Mouse (Mus musculus): Measurements from ENCODE around the gene Ddx27.

Gene Ddx27

GRCm38 (mm10) chr2:167055386-167055785 is 40.4 kb downstream of the Ddx27 start:
- peak; percentile 18; the same call in 1 of the 2 replicates for TF ChIP-seq GATA4 (IDR thresholded peaks at IDR 0.05; ENCODE audit: insufficient replicate concordance, low read length)

GRCm38 (mm10) chr2:167056210-167056941 is 41.4 kb downstream of the Ddx27 start:
- no peak for TF ChIP-seq GATA4 (IDR thresholded peaks at IDR 0.05; ENCODE audit: insufficient replicate concordance, low read length)

- no peak for TF ChIP-seq GATA4 (IDR thresholded peaks at IDR 0.05; ENCODE audit: insufficient replicate concordance, low read length)
Measured at GRCm38 (mm10) chr2:167056942-167057323, 41.9 kb downstream of the Ddx27 start.

GRCm38 (mm10) chr2:167058201-167058600 is 43.2 kb downstream of the Ddx27 start:
- TF ChIP-seq GATA4 (IDR thresholded peaks at IDR 0.05; ENCODE audit: insufficient replicate concordance, low read length) = peak; percentile 49; the same call in 1 of the 2 replicates

- TF ChIP-seq GATA4 (IDR thresholded peaks at IDR 0.05; ENCODE audit: insufficient replicate concordance, low read length) = no peak
Measured at GRCm38 (mm10) chr2:167058814-167059387, 43.9 kb downstream of the Ddx27 start.

GRCm38 (mm10) chr2:167059536-167059935 is 44.5 kb downstream of the Ddx27 start:
- no peak for TF ChIP-seq GATA4 (IDR thresholded peaks at IDR 0.05; ENCODE audit: insufficient replicate concordance, low read length)

- no peak; the same call in 1 of the 2 replicates for TF ChIP-seq GATA4 (IDR thresholded peaks at IDR 0.05; ENCODE audit: insufficient replicate concordance, low read length)
Measured at GRCm38 (mm10) chr2:167059960-167060359, 45.0 kb downstream of the Ddx27 start.

GRCm38 (mm10) chr2:167060360-167060759 is 45.4 kb downstream of the Ddx27 start:
- TF ChIP-seq GATA4 (IDR thresholded peaks at IDR 0.05; ENCODE audit: insufficient replicate concordance, low read length) = peak; percentile 47; the same call in 1 of the 2 replicates

- TF ChIP-seq GATA4 (IDR thresholded peaks at IDR 0.05; ENCODE audit: insufficient replicate concordance, low read length) = no peak
Measured at GRCm38 (mm10) chr2:167060761-167061160, 45.8 kb downstream of the Ddx27 start.

GRCm38 (mm10) chr2:167061381-167062034 is 46.5 kb downstream of the Ddx27 start:
- no peak for TF ChIP-seq GATA4 (IDR thresholded peaks at IDR 0.05; ENCODE audit: insufficient replicate concordance, low read length)

GRCm38 (mm10) chr2:167062497-167062911 is 47.5 kb downstream of the Ddx27 start:
- no peak; the same call in 1 of the 2 replicates for TF ChIP-seq GATA4 (IDR thresholded peaks at IDR 0.05; ENCODE audit: insufficient replicate concordance, low read length)

GRCm38 (mm10) chr2:167062965-167063880 is 48.2 kb downstream of the Ddx27 start, which contains the start of gene Znfx1:
Gene Znfx1, minus strand, starts transcription at chr2:167063015.
- no peak for TF ChIP-seq GATA4 (IDR thresholded peaks at IDR 0.05; ENCODE audit: insufficient replicate concordance, low read length)

GRCm38 (mm10) chr2:167063906-167064496 is 49.0 kb downstream of the Ddx27 start:
- no peak for TF ChIP-seq GATA4 (IDR thresholded peaks at IDR 0.05; ENCODE audit: insufficient replicate concordance, low read length)

- TF ChIP-seq GATA4 (IDR thresholded peaks at IDR 0.05; ENCODE audit: insufficient replicate concordance, low read length) = no peak
Measured at GRCm38 (mm10) chr2:167064601-167065295, 49.8 kb downstream of the Ddx27 start.
